Mouse (Mus musculus): ENCODE measurements around the gene Urm1.
"Not testable (repeated sequence)": the region's sequence is repeated elsewhere in the genome, so short reads cannot be mapped to it uniquely, and the experiment has no call there.

Gene Urm1

GRCm38 (mm10) chr2:29820025-29820817 is at the start of gene Urm1:
TSS of gene Urm1 (plus strand) at chr2:29820075.
- DNase-seq (ENCODE audit: low read depth), result peak; percentile 62

GRCm38 (mm10) chr2:29770162-29770561 is 49.7 kb upstream of the Urm1 start:
- DNase-seq (ENCODE audit: low read depth), result no peak

GRCm38 (mm10) chr2:29771611-29772461 is 48.0 kb upstream of the Urm1 start:
- no peak for DNase-seq (ENCODE audit: low read depth)

GRCm38 (mm10) chr2:29773323-29773722 is 46.6 kb upstream of the Urm1 start:
- no peak for DNase-seq (ENCODE audit: low read depth)

- DNase-seq (ENCODE audit: low read depth), result not testable (repeated sequence)
Observed at GRCm38 (mm10) chr2:29781256-29781655, 38.6 kb upstream of the Urm1 start.

GRCm38 (mm10) chr2:29784290-29784689 is 35.6 kb upstream of the Urm1 start:
- no peak for DNase-seq (ENCODE audit: low read depth)

GRCm38 (mm10) chr2:29787104-29787917 is 32.6 kb upstream of the Urm1 start, which contains the start of gene Coq4:
TSS of gene Coq4 (plus strand) at chr2:29787493.
- peak; percentile 95 for DNase-seq (ENCODE audit: low read depth)

- DNase-seq (ENCODE audit: low read depth), result peak; percentile 88
Observed at GRCm38 (mm10) chr2:29787937-29788681, 31.8 kb upstream of the Urm1 start, which contains the start of gene Trub2. TSS of gene Trub2 (minus strand) at chr2:29788502.

- DNase-seq (ENCODE audit: low read depth), result no peak
Observed at GRCm38 (mm10) chr2:29792772-29793487, 26.9 kb upstream of the Urm1 start.

- DNase-seq (ENCODE audit: low read depth), result peak; percentile 91
Observed at GRCm38 (mm10) chr2:29802075-29802826, 17.6 kb upstream of the Urm1 start, which contains the start of gene Slc27a4. TSS of gene Slc27a4 (plus strand) at chr2:29802634.

GRCm38 (mm10) chr2:29802827-29803201 is 17.1 kb upstream of the Urm1 start:
- no peak for DNase-seq (ENCODE audit: low read depth)

GRCm38 (mm10) chr2:29803400-29803831 is 16.5 kb upstream of the Urm1 start:
- peak; percentile 38 for DNase-seq (ENCODE audit: low read depth)

GRCm38 (mm10) chr2:29815678-29816371 is 4.0 kb upstream of the Urm1 start:
- no peak for DNase-seq (ENCODE audit: low read depth)

GRCm38 (mm10) chr2:29817426-29818232 is 2.2 kb upstream of the Urm1 start:
- peak; percentile 87 for DNase-seq (ENCODE audit: low read depth)

- no peak for DNase-seq (ENCODE audit: low read depth)
Observed at GRCm38 (mm10) chr2:29819363-29819762, 512 bp upstream of the Urm1 start.

GRCm38 (mm10) chr2:29826318-29826925 is 6.5 kb downstream of the Urm1 start:
- DNase-seq (ENCODE audit: low read depth), result no peak

- peak; percentile 96 for DNase-seq (ENCODE audit: low read depth)
Observed at GRCm38 (mm10) chr2:29826926-29827708, 7.2 kb downstream of the Urm1 start.

Data from naive thymus-derived CD4-positive, alpha-beta T cell, adult 2 months (primary cell).